Mouse (Mus musculus): ENCODE data around the gene Rgs3. TPM values are rescaled to one million over a fixed set of nuclear protein-coding genes. Genes with fewer than 3 reads are reported as not detected.

The Rgs3 gene
- total and polyA plus RNA-seq, 2 experiments from 2014 or later: 52.1 to 114 TPM

GRCm38 (mm10) chr4:62594442-62594841 lies 34.8 kb downstream of the Rgs3 start:
- ATAC-seq (ENCODE audit: insufficient read depth, low read depth) (no peak), DNase-seq (ENCODE audit: low spot score) (no peak)
- Histone ChIP-seq H3K27ac (ENCODE audit: low read depth) (no peak overlapping the region), H3K36me3 (replicated peaks; ENCODE audit: control insufficient read depth, insufficient read depth, low read length) (no peaks in the 10 kb centered on the region), H3K4me2 (ENCODE audit: low read depth, low read length) (no peak overlapping the region), H3K4me3 (ENCODE audit: low read depth, low read length) (no peak overlapping the region), H3K9ac (replicated peaks; ENCODE audit: low read depth, low read length) (no peak overlapping the region), H3K4me1 (ENCODE audit: control insufficient read depth, insufficient read depth) (peaks cover 12% of the 10 kb centered on the region), H3K9me3 (replicated peaks; ENCODE audit: control insufficient read depth, low read length) (no peaks in the 10 kb centered on the region), H3K27me3 (ENCODE audit: control insufficient read depth, insufficient read depth, low read length) (peaks cover 29% of the 10 kb centered on the region)
- 81% methylated on average over 5 of the region's 5 CpGs for WGBS
- no peak for TF ChIP-seq CTCF (IDR thresholded peaks at IDR 0.05; ENCODE audit: low read depth)
- TF ChIP-seq EP300 (IDR thresholded peaks at IDR 0.05; ENCODE audit: low read depth): no peak

GRCm38 (mm10) chr4:62596051-62596450 lies 36.4 kb downstream of the Rgs3 start:
- TF ChIP-seq EP300 (IDR thresholded peaks at IDR 0.05; ENCODE audit: low read depth) (no peak), CTCF (IDR thresholded peaks at IDR 0.05; ENCODE audit: low read depth) (no peak)
- Histone ChIP-seq H3K4me1 (ENCODE audit: control insufficient read depth, insufficient read depth) (peaks cover 8% of the 10 kb centered on the region), H3K36me3 (replicated peaks; ENCODE audit: control insufficient read depth, insufficient read depth, low read length) (no peaks in the 10 kb centered on the region), H3K27ac (ENCODE audit: low read depth) (no peak overlapping the region), H3K27me3 (ENCODE audit: control insufficient read depth, insufficient read depth, low read length) (peaks cover 24% of the 10 kb centered on the region), H3K4me3 (ENCODE audit: low read depth, low read length) (no peak overlapping the region), H3K4me2 (ENCODE audit: low read depth, low read length) (no peak overlapping the region), H3K9me3 (replicated peaks; ENCODE audit: control insufficient read depth, low read length) (no peaks in the 10 kb centered on the region), H3K9ac (replicated peaks; ENCODE audit: low read depth, low read length) (no peak overlapping the region)
- ATAC-seq (ENCODE audit: insufficient read depth, low read depth) (0 out of 2 replicates have a peak, but pooled peaks have one; percentile 20), DNase-seq (ENCODE audit: low spot score) (no peak)
- WGBS: 45% methylated on average over 5 of the region's 5 CpGs

GRCm38 (mm10) chr4:62600549-62600948 lies 40.9 kb downstream of the Rgs3 start:
- TF ChIP-seq CTCF (IDR thresholded peaks at IDR 0.05; ENCODE audit: low read depth) (no peak), EP300 (IDR thresholded peaks at IDR 0.05; ENCODE audit: low read depth) (no peak)
- Histone ChIP-seq H3K36me3 (replicated peaks; ENCODE audit: control insufficient read depth, insufficient read depth, low read length) (no peaks in the 10 kb centered on the region), H3K9ac (replicated peaks; ENCODE audit: low read depth, low read length) (no peak overlapping the region), H3K27ac (ENCODE audit: low read depth) (no peak overlapping the region), H3K4me3 (ENCODE audit: low read depth, low read length) (no peak overlapping the region), H3K4me2 (ENCODE audit: low read depth, low read length) (no peak overlapping the region), H3K9me3 (replicated peaks; ENCODE audit: control insufficient read depth, low read length) (no peaks in the 10 kb centered on the region), H3K4me1 (ENCODE audit: control insufficient read depth, insufficient read depth) (0 out of 2 replicates have a peak, but pooled peaks cover 3% of the 10 kb centered on the region), H3K27me3 (ENCODE audit: control insufficient read depth, insufficient read depth, low read length) (peaks cover 19% of the 10 kb centered on the region)
- 89% methylated on average over 1 of the region's 1 CpGs for WGBS
- no peak for ATAC-seq (ENCODE audit: insufficient read depth, low read depth)
- no peak for DNase-seq (ENCODE audit: low spot score)

GRCm38 (mm10) chr4:62603607-62604006 lies 44.0 kb downstream of the Rgs3 start:
- peak; percentile 30; the same call in 1 of the 2 replicates for ATAC-seq (ENCODE audit: insufficient read depth, low read depth)
- TF ChIP-seq CTCF (IDR thresholded peaks at IDR 0.05; ENCODE audit: low read depth) (no peak), EP300 (IDR thresholded peaks at IDR 0.05; ENCODE audit: low read depth) (no peak)
- H3K4me2 ChIP-seq (ENCODE audit: low read depth, low read length): no peak overlapping the region
- no peak overlapping the region for H3K9ac ChIP-seq (replicated peaks; ENCODE audit: low read depth, low read length)
- H3K9me3 ChIP-seq (replicated peaks; ENCODE audit: control insufficient read depth, low read length): no peaks in the 10 kb centered on the region
- no peak for DNase-seq (ENCODE audit: low spot score)
- no peaks in the 10 kb centered on the region for H3K36me3 ChIP-seq (replicated peaks; ENCODE audit: control insufficient read depth, insufficient read depth, low read length)
- H3K4me1 ChIP-seq (ENCODE audit: control insufficient read depth, insufficient read depth): peaks cover 18% of the 10 kb centered on the region; the same call in 1 of the 2 replicates
- WGBS: 41% methylated on average over 4 of the region's 4 CpGs
- no peak overlapping the region for H3K4me3 ChIP-seq (ENCODE audit: low read depth, low read length)
- H3K27me3 ChIP-seq (ENCODE audit: control insufficient read depth, insufficient read depth, low read length): no peaks in the 10 kb centered on the region
- peak overlapping the region; percentile 25; the same call in 1 of the 2 replicates for H3K27ac ChIP-seq (ENCODE audit: low read depth)

- no peak for TF ChIP-seq CTCF (IDR thresholded peaks at IDR 0.05; ENCODE audit: low read depth)
- TF ChIP-seq EP300 (IDR thresholded peaks at IDR 0.05; ENCODE audit: low read depth): no peak
- no peak overlapping the region for H3K4me2 ChIP-seq (ENCODE audit: low read depth, low read length)
- ATAC-seq (ENCODE audit: insufficient read depth, low read depth) (peak; percentile 66), DNase-seq (ENCODE audit: low spot score) (peak; percentile 60)
- peak overlapping the region; percentile 13; the same call in 1 of the 2 replicates for H3K27ac ChIP-seq (ENCODE audit: low read depth)
- no peak overlapping the region for H3K9ac ChIP-seq (replicated peaks; ENCODE audit: low read depth, low read length)
- no peaks in the 10 kb centered on the region for H3K9me3 ChIP-seq (replicated peaks; ENCODE audit: control insufficient read depth, low read length)
- 58% methylated on average over 4 of the region's 4 CpGs for WGBS
- no peak overlapping the region for H3K4me3 ChIP-seq (ENCODE audit: low read depth, low read length)
- no peaks in the 10 kb centered on the region for H3K36me3 ChIP-seq (replicated peaks; ENCODE audit: control insufficient read depth, insufficient read depth, low read length)
- peaks cover 18% of the 10 kb centered on the region; the same call in 1 of the 2 replicates for H3K4me1 ChIP-seq (ENCODE audit: control insufficient read depth, insufficient read depth)
- peaks cover 3% of the 10 kb centered on the region; the same call in 1 of the 2 replicates for H3K27me3 ChIP-seq (ENCODE audit: control insufficient read depth, insufficient read depth, low read length)
Observed at GRCm38 (mm10) chr4:62604094-62604493, 44.4 kb downstream of the Rgs3 start.

Data from heart, postnatal 0 days (tissue).